Mouse (Mus musculus) NIH3T3 (cell line): Measurements from ENCODE around the gene Hacd2.
A peak's percentile ranks its signal among the peaks of the same experiment; 100 is the strongest.

Experiments used
- DNase-seq: peaks from one replicate; pipeline ENCODE4 v3.0.0-alpha.2; 2012; ENCODE audit warnings: low read depth

Gene Hacd2

DNA sequence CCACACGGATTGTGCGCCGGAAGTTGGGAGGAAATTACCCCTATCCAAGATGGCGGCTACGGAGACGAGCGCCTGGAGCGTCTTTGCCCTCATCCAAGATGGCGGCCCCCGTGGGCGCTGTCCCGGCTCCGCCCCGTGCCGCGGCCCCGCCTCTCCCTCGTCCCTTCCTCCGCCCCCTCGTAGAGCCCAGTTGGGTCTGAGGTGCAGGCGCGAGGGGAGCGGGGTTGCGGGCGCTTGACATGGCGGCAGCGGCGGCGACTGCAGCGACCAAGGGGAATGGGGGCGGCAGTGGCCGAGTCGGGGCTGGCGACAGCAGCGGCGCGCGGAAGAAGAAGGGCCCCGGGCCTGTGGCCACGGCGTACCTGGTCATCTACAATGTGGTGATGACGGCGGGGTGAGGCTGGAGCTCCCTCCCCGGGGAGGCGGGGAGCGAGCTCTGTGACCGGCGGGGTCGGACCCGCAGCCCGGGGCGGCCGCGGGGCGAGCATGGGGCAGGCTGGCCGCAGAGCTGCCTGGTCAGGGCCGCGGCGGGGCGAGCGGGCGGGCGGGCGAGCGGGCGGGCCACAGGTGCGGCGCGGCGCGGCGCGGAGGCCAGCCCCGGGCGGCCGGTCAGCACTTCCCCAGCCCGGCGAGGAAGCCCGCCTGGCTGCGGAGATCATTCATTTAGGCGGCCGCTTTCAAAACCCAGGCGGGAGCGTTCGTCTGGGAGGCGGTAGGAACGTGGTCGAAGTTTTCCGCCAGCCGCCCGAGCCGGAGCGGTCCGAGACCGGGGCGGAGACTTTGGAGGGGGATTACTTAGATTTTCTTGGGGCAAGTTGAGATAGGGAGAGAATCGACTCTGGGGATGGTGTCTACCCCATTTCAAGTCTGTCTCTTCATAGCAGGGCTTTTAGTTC lies at the start of gene Hacd2:
Gene Hacd2 (plus strand): TSS at position 187 of the 896 bp plus-strand sequence.
- DNase-seq = peak; percentile 95

DNA sequence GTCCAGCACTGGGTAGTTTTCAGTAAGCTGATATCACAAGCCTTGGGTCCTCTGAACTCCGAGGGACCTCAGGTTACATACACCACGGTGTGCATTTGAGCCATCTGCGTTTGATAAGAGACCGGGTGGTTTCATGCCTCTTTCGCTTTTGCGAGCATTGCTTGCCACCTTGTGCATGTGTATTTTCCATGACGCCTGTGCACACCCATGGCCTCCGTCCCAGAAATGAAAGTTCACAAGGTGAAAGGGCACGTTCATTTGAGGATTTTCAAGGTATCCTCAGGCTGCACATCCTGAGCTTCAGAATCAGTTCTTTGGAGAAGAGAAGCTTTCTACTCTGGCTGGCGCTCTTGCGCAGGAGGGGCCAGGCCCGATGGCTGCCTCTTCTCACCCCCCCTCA lies 49.8 kb upstream of the Hacd2 start:
- no peak for DNase-seq

DNA sequence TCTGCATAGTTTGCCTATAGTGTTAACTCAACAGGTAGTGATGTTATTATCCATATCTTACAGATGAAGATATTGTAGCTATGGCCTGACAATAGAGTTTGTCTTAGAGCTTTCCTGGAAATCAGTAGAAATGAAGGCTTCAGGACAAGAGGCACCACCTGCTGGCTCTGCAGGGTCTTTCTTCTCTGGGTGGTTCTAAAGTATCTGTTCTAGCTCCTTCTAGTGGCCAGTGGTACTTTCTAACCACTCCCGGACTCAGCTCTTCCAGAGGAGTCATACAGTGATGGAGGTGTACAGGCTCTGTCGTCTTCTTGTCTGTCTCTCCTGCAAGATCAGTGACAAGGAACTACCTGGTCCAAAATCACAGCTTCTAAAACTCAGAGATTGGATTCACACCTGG lies 46.7 kb upstream of the Hacd2 start:
- peak; percentile 56 for DNase-seq

DNA sequence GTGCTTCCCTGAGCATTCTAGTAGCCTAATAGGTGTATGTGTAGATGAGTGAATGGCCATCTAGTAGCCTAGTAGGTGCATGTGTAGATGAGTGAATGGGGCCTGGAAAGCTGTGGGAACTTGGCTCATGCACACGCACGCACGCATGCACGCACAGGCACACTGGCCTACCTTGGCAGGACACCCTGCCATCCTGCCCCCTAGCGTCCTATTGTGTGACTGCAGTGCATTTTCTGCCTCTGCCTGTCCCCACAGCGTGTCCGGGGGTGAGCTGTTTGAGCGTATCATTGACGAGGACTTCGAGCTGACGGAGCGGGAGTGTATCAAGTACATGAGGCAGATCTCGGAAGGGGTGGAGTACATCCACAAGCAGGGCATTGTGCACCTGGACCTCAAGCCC lies 45.6 kb upstream of the Hacd2 start:
- DNase-seq = no peak

DNA sequence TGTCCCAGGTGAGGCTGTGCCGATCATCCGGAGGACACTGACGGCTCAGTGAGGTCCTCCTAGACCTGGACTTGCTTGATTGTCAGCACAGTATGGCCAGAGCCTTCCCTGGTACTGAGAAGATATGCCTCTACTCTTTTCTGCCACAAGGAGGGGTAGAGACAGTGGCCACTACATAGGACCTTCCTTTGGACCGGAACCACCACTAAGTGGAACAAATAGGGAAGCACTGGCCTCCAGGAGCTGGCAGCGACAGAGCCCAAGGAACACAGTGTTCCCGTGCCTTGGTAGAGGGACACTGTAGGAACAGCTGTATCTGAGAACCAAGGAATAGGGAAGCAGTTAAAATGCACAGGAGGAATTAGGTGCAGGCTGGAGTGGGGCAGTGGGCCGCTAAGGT lies 44.2 kb upstream of the Hacd2 start:
- DNase-seq = no peak

DNA sequence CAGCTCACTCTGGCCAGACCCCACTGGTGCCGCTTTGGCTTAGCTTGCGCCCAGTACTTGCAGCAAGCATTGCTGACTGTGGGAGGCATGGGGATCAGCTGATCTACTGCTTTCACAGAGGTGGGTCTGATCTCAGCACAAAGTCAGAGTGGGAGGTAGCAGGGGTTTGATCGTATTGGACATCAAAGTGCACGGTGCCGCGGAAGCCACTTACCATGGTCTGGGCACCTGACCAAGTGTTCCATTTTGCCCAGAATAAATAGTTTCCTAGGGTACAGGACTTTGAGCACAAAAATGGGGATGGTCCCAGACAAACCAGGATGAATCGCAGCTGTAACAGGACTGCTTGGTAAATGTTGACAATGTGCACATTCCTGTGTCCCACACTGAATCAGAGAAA lies 41.2 kb upstream of the Hacd2 start:
- DNase-seq = no peak

DNA sequence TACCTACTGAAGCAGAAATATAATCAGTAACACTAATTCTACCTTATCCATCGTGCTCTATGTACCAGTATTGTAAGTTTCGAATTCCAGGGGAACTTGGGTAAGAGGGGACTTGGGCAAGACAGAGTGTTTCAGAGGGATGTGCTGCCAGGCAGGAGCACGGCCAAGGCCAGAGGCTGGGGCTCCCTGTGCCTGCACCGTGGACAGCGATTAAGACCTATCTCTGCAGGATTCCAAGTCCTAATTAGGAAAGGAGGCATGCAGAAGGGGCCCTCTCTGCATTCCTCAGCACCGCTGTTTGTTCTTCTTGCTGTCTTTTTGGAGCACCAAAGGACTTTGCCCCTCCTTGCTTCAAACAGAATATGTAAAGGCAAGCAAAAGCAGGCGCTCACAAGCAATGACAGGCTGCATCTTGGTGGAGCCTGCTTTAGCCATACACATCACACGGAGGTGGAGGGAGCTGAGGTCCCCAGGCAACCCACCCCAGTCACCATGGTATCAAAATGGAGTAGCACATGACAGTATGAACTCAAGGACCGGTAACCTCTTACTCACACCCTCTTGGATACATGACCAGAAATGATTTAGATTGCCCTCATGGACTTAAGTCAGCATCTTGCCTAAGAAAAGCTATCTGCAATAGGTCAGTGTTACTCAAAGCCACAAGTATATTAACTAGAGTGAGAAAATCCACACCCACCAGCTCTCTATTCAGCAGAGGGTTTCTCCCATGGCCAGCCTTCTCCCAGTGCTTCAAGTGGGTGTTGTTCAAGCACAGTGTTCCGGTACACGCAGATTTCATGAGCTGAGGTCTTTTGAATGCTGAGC lies 37.8 kb upstream of the Hacd2 start:
- no peak for DNase-seq

DNA sequence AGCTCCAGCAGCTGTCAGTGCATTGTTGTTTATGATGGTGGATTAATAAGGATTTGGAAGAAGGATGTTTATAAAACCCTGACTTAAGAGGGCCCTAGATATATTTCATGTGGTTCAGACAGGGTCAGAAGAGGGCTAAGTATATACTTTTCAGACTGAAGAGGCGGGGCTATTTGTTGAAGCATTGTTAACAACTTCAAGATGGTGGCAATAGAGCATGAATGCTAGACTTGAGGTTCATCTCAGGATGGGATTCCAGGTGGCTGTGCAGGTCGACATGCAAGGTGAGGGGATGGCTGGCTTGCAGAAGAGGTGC lies 37.2 kb upstream of the Hacd2 start:
- DNase-seq = no peak

DNA sequence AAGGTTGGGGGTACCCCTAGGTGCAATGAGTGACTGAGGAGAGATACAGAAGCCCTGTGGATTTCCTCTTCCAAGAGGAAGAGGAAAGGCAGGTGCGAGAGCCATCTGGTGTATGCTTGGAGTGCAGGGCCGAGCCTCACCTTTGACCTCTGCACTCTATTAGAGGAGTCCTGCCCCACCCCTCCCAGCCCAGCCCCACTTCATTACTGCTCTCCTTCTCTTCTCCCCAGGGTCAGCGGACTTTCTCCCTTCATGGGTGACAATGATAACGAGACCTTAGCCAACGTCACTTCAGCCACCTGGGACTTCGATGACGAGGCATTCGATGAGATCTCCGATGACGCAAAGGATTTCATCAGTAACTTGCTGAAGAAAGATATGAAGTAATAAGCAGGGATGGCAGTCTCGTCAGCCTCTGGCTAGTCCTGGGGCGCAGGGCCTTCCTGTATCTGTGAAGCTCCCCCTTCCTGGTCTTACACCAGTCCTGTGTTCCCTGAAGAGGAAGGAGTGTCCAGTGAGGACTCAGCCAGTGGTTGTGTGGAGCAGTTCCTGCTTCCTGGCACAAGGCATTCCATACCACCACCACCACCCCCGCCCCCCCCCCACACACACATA lies 35.9 kb upstream of the Hacd2 start:
- no peak for DNase-seq

DNA sequence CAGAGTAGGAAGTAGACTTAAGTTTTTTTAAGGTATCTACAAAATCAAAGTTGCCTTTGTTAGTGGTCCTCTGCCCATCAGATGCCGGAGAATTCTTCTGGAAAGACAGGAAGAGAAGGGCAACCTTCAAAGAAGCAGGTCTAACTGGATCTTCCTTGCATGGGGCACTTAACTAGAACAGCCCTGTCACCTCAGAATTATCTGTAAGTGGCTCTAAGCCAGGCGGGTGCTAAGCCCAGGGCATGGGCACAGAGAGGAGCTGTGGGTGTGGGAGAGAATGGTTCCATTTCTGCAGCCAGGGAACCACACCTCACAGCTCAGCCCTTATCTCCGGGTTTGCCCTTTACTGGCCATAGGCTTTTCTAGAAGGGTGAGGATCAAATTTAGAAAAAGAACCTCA lies 30.9 kb upstream of the Hacd2 start:
- DNase-seq = no peak

DNA sequence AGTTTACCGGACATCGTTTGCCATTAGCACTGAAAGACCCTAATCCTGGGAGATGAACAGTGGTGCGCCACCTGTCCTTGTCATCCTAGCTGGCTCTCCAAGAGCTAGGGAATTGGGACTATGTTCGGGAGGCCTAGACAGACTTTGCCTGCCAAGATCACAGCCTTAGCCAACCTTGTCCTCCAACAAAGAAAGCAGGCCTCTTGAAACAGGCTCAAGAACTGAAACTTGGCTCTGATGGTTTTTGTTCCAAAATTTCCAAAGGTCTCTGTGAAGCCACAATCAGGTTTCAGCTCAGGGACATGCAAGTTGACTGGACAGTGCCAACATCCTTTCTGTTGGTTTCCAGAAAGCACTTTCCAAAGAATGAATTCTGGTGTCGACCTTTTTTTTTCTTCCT lies 29.4 kb upstream of the Hacd2 start:
- DNase-seq = no peak

DNA sequence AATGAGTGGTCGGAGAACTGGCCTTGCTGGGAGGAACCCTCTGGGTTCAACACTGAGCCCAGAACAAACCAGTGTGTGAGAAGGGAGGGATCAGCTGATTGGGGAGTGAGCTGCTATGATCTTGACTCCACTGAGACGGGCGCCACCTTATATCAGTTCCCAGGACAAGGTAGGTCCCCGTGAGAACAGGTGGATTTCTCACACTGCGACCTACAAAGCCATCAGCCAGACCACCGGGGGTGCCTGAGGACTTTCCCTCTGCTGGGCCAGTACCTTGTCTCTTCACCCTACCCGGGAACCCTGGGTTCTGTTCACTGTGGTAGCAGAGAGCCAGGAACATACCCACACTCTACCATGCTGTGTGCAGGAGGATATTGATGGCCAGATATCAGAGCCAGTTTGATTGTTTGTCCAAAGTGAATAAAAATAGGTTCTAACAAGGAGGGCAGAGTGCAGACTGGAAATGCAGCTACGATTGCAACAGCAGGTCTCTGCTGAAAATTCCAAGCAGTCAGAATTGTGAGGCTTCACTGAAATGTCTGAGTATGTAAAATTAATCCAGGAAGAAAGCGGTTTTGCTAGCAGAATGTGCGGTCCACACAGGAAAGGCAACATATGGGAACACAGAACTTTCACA lies 28.4 kb upstream of the Hacd2 start:
- DNase-seq = no peak

DNA sequence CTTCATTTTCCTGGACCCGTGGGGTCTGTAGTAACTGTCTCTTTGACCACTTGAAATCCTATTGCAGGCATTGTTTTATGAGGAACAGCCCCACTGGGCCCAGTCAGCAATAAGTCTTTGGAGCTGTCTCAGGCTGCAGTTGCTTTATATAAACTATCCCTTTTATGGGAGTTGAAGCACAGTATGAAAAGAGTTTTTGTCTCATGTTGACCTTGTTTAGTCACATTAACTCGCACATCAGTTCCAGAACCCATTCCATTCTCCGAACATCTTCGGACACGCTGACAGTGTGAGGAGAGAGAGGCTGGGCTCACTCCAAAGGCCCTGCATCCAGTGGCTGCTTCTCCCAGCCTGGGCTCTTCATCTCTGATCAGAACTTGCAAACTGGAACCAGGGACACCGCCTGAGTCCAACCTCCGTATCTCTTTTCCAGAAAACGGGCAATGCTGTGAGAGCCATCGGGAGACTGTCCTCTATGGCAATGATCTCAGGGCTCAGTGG lies 27.5 kb upstream of the Hacd2 start:
- peak; percentile 35 for DNase-seq

DNA sequence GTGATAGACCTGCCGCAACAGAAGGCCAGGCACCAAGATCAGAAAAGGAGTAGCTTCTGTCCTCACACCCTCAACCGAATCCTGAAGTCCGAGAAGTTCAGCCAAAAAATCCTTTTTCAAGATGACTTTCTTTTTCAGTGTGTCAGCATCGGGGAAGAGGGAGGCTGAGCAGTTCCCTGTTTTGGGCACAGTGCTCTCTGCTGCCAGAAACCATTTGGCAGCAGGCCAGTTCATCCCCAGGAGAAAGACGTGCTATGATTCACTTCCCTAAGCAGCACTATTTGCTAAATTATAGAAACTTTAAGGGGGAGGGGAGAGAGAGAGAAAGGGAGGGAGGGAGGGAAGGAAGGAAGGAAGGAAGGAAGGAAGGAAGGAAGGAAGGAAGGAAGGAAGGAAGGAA lies 26.1 kb upstream of the Hacd2 start:
- peak; percentile 98 for DNase-seq

DNA sequence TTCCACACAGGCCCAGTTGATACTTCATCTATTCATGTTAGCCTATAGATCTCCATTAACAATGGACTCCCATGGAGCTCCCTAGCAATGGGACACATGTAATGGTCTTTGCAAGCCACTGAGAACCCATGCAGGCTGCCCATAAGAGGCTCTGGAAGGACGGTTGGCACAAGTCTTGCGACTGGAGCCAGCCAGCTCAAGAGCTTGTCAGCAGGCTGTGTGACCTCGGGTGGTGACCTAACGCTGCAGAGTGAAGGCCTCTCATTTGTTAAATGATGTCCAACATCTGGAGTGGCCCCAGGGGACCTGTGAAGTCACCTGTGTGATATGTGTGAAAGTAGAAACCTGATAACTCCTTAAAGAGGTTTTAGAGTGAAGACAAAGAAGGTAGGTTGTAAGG lies 25.2 kb upstream of the Hacd2 start:
- DNase-seq = no peak

DNA sequence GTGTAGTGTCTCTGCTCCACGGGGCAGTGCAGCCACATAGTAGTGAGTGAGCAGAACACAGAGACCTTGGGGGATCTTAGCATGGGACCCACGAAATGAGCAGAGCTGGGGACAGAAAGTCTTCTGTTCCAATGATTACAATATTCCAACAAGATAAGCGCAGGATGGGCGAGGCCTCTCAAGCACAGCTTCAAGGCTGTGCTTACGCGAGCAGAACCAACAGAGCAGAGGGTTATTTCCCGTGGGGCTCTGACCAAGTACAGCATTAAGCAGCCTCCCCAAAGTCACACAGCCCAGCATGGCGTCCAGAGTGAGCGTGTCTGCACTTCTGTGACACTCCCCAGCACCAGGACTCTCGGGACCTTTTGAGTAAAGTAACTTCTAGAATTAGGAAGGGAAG lies 24.7 kb upstream of the Hacd2 start:
- no peak for DNase-seq

DNA sequence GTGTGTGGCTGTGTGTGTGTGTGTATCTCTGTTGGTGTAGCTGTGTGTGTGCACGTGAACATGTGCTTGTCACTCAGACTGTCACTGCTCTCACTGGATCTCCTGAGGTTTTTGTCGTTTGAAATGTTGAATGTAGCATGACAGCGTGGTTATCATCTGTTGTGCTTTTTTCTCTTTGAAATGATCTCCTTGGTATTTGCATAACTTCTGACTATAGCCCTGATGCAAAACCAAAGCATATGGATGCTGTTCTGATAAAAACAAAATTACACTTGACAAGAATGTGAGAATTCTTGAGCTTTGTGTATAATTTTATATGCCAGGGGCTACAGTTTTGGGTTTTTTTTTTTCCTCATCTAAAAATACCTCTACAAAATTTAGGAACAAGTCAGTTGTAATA lies 23.2 kb upstream of the Hacd2 start:
- DNase-seq = no peak

DNA sequence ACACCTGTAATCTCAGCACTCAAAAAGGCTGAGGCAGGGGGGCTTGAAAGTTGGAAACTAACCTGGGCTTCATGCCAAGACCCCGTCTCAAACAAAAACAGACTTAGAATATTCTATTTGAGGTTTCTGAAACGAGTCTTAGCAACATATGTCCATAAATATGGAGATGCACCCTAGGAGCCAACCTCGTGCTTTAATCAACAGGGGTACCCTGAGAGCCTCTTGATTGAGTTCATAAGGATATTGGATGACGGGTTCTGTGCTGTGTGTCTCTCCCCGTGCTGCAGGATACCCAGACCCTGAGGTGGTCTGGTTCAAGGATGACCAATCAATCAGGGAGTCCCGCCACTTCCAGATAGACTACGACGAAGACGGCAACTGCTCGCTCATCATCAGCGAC lies 22.2 kb upstream of the Hacd2 start:
- no peak for DNase-seq

DNA sequence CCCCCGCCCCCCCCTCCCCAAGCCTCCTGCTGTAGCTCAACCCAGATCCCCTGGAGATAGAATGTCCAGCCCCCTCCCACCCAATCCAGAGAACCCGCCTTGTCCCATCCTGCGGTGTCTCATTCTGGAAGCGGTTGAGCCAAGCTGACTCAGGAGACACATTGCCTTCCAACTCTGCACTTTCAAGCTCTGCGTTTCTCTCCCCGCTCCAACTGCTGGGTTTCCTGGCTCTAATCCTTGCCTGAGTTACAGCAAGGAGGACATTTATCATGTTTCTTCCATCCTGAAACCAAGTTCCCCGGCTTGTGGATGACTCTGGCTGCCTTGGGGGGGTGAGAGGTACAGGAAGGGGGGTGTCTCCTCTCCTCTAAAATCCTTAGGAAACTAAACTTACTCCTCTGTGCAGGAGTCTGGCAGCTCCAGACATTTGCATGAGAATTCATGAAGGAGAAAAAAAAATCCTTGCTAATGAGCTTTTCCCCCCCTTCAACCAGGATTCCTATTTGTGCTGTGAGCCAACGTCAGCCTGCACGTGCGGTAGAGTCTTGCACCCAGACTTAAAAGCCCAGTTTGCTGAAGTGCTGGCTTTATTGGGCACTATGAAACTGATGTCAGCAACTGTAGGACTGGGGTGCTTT lies 21.2 kb upstream of the Hacd2 start:
- peak; percentile 68 for DNase-seq

DNA sequence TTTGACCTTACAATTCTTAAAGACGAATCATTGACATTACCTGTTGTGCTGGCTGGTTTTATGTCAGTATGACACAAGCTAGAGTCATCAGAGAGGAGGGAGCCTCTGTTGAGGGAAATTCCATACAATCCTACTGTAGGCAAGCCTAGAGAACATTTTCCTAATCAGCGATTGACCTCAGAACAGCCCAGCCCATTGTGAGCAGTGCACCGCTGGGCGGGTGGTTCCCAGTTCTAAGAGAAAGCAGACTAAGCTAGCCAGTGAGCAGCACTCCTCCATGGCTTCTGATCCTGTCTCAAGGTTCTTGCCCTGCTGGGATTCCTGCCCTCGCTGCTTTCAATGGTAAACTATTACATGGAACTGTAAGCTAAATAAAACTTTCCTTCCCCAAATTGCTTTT lies 17.9 kb upstream of the Hacd2 start:
- no peak for DNase-seq

DNA sequence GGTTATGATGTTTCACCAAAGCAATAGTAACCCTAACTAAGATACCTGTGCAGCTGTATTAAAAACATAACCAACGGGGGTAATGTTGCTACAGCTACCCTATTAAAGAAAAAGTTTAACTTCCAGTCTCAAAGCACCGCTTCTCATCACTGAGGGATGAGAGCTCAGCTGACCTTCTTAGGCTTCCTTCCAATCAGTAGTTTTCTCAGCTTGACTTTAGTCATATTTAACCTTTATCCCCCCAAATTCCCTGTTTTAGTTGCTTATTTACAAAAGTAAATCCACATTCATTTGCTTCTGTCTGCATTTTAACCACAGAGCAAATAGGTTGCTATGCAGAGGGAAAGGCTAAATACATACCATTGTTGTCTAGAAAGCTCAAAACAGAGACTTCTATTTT lies 17.5 kb upstream of the Hacd2 start:
- DNase-seq = no peak

DNA sequence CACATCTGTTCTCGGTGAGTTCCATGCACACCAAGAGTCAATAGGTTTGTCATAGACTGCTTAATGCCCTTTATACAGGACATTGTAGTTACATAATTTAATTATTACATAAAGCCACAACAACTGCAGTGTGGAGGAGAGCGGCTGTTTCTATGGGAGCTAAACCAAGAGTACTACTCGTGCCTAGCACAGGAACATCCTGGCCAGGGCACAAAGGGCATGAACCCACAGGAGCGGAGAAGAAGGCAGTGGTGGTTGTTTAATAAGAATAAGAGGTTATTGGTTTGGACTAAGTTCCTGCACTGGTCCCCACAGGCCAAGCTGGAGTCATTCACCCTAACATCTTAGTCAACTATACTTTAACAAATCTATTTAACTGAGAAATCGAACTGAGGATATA lies 16.0 kb upstream of the Hacd2 start:
- no peak for DNase-seq
